In the genomic region with DNA sequence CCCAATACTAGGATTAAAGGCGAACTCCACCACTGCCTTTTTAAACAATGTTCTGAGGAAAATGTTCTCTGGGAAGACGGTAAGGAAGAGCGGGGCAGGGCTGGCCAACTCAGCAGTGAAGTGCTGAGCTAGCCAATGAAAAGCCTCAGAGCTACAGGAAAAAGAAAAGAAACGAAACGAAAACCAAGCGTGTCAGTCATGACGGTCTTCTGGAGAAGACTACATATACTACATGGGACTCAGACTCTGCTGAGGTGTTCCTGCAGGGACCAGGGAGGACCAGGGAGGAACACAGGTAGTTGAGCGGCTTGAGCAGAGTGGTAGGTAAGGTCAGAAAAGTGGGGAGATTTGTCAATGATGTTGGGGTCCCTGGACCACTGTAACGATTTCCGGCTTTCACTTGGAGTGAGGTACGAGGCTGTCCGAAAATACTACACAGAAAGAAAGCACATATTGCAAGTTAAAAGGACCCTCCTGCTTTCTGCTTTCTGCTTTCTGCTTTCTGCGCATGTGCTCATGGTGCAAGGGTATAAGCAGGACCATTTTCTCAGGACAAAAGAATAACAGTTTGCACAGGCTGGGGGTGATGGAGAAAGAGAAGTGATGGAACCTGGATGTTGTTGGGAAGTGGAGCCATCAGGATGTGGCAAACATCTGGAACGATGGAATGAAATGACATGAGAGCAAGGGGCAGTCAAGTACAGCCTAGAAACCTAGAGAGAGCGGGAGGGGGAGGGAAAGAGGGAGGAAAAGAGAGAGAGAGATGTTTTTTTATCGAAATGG, we compare ENCODE assay signal across 11 mouse cellular contexts. TPM values are rescaled to one million over a fixed set of nuclear protein-coding genes. Genes with fewer than 3 reads are reported as not detected.
DNase-seq lines count a peak whose midpoint lies in the region; ATAC-seq and TF ChIP-seq lines count a peak whose summit lies in the region.
"Had no signal": no experiment of that assay in that cellular context is flagged by ENCODE, and none has a peak within 500 bp of the region (broad histone marks: within the 10 kb centered on the region; RNA-seq: fewer than 3 reads in every experiment).

No protein-coding gene starts in this region.

- TF ChIP-seq POLR2A in heart, adult 2 months (IDR thresholded peaks at IDR 0.05; ENCODE audit: insufficient read depth, low read depth, low read length) = peak; percentile 65; the same call in 1 of the 2 replicates
- TF ChIP-seq POLR2A in embryonic fibroblast, embryonic 13.5 days (IDR thresholded peaks at IDR 0.05; ENCODE audit: low read depth, low read length) = peak; percentile 47; the same call in 1 of the 2 replicates

- TF ChIP-seq EP300 in heart, adult 2 months (IDR thresholded peaks at IDR 0.05; ENCODE audit: insufficient read depth, low read depth, low read length) = no peak
- no peak for TF ChIP-seq EP300 in liver, postnatal 0 days (IDR thresholded peaks at IDR 0.05; ENCODE audit: low read depth)

- peak; percentile 22 to 28 for DNase-seq in heart, adult 2 months
- no peak for DNase-seq in heart, embryonic 10.5 days (ENCODE audit: low spot score)
- peak; percentile 71 for DNase-seq in CD4-positive helper T cell, adult 2 months (ENCODE audit: low read depth, low spot score)
- DNase-seq in liver, postnatal 0 days = no peak
- DNase-seq in urinary bladder, adult 18-20 months (ENCODE audit: low spot score in 2 of 2) = no peak
- no peak for DNase-seq in hindbrain, postnatal 0 days (ENCODE audit: low spot score)
- no peak for DNase-seq in left cerebral cortex, adult 18-20 months (ENCODE audit: low spot score in 2 of 2)

- 59% methylated on average over 16 of the region's 16 CpGs for WGBS in heart, adult 2 months
- 77% methylated on average over 16 of the region's 16 CpGs for WGBS in heart, embryonic 10.5 days
- WGBS in liver, postnatal 0 days (ENCODE audit: insufficient replicate concordance) = 70% methylated on average over 16 of the region's 16 CpGs
- WGBS in hindbrain, postnatal 0 days = 83% methylated on average over 16 of the region's 16 CpGs

- no peak for ATAC-seq in liver, postnatal 0 days
- ATAC-seq in hindbrain, postnatal 0 days = no peak

- no peaks in the 10 kb centered on the region; the same call in none of the 2 replicates for H3K4me1 ChIP-seq in heart, adult 2 months (ENCODE audit: control insufficient read depth, insufficient read depth, low read length)
- H3K4me1 ChIP-seq in heart, embryonic 10.5 days = peaks cover 3% of the 10 kb centered on the region; the same call in 1 of the 2 replicates
- peaks cover 14% of the 10 kb centered on the region for H3K4me1 ChIP-seq in embryonic fibroblast, embryonic 13.5 days (ENCODE audit: control insufficient read depth, insufficient read depth, low read length)
- H3K4me1 ChIP-seq in liver, postnatal 0 days (ENCODE audit: insufficient read depth) = no peaks in the 10 kb centered on the region
- no peaks in the 10 kb centered on the region for H3K4me1 ChIP-seq in hindbrain, postnatal 0 days (ENCODE audit: insufficient read depth, low read length)
- H3K4me1 ChIP-seq: liver, embryonic 15.5 days had no signal

- peak overlapping the region; percentile 44 for H3K4me2 ChIP-seq in liver, postnatal 0 days (ENCODE audit: low read depth, low read length)
- H3K4me2 ChIP-seq in hindbrain, postnatal 0 days (ENCODE audit: low read depth, low read length) = no peak overlapping the region
- H3K4me2 ChIP-seq: liver, embryonic 15.5 days had no signal

- no peaks in the 10 kb centered on the region for H3K9me3 ChIP-seq in heart, embryonic 10.5 days
- no peaks in the 10 kb centered on the region for H3K9me3 ChIP-seq in liver, postnatal 0 days (ENCODE audit: low read length)
- no peaks in the 10 kb centered on the region for H3K9me3 ChIP-seq in hindbrain, postnatal 0 days (ENCODE audit: low read length)
- H3K9me3 ChIP-seq: G1E; liver, embryonic 15.5 days had no signal

- no peaks in the 10 kb centered on the region for H3K79me2 ChIP-seq in heart, adult 2 months (replicated peaks; ENCODE audit: control insufficient read depth, insufficient read depth, low read length)

- peak overlapping the region; percentile 33 for H3K27ac ChIP-seq in heart, adult 2 months
- H3K27ac ChIP-seq in heart, embryonic 10.5 days = no peak overlapping the region
- peak overlapping the region; percentile 88 for H3K27ac ChIP-seq in embryonic fibroblast, embryonic 13.5 days (ENCODE audit: insufficient read depth, low read length)
- peak overlapping the region; percentile 34; the same call in 1 of the 2 replicates for H3K27ac ChIP-seq in liver, postnatal 0 days (ENCODE audit: low read depth)
- no peak overlapping the region for H3K27ac ChIP-seq in hindbrain, postnatal 0 days
- H3K27ac ChIP-seq: liver, embryonic 15.5 days had no signal

- no peaks in the 10 kb centered on the region for H3K27me3 ChIP-seq in heart, adult 2 months (ENCODE audit: control insufficient read depth, insufficient read depth, low read length)
- no peaks in the 10 kb centered on the region for H3K27me3 ChIP-seq in heart, embryonic 10.5 days (ENCODE audit: insufficient read depth, poor library complexity, severe bottlenecking)
- H3K27me3 ChIP-seq in liver, postnatal 0 days (ENCODE audit: insufficient read depth, low read length) = no peaks in the 10 kb centered on the region
- no peaks in the 10 kb centered on the region for H3K27me3 ChIP-seq in hindbrain, postnatal 0 days (ENCODE audit: insufficient read depth, low read length)
- H3K27me3 ChIP-seq: liver, embryonic 15.5 days had no signal

- H3K9ac ChIP-seq in heart, adult 2 months (ENCODE audit: low read depth, low read length) = peak overlapping the region; percentile 73
- no peak overlapping the region for H3K9ac ChIP-seq in liver, postnatal 0 days (replicated peaks)
- no peak overlapping the region for H3K9ac ChIP-seq in hindbrain, postnatal 0 days (replicated peaks; ENCODE audit: low read length)
- H3K9ac ChIP-seq: liver, embryonic 15.5 days had no signal

- no peaks in the 10 kb centered on the region for H3K36me3 ChIP-seq in heart, adult 2 months (ENCODE audit: control insufficient read depth, insufficient read depth, low read length)
- H3K36me3 ChIP-seq in heart, embryonic 10.5 days = no peaks in the 10 kb centered on the region
- no peaks in the 10 kb centered on the region for H3K36me3 ChIP-seq in liver, postnatal 0 days (replicated peaks; ENCODE audit: insufficient read depth, low read length)
- H3K36me3 ChIP-seq in hindbrain, postnatal 0 days (ENCODE audit: insufficient read depth, low read length) = no peaks in the 10 kb centered on the region
- H3K36me3 ChIP-seq: G1E; liver, embryonic 15.5 days had no signal

- no peak for TF ChIP-seq CTCF in heart, adult 2 months (IDR thresholded peaks at IDR 0.05)
- TF ChIP-seq CTCF in embryonic fibroblast, embryonic 13.5 days (IDR thresholded peaks at IDR 0.05; ENCODE audit: borderline replicate concordance, insufficient read depth, low read length) = no peak
- no peak for TF ChIP-seq CTCF in liver, postnatal 0 days (IDR thresholded peaks at IDR 0.05; ENCODE audit: low read depth)
- no peak for TF ChIP-seq CTCF in hindbrain, postnatal 0 days (IDR thresholded peaks at IDR 0.05; ENCODE audit: low read depth)

- intact Hi-C loops in heart, adult 2 months (cut with DNase I) = no loop called here

- peak overlapping the region; percentile 31; the same call in 1 of the 2 replicates for H3K4me3 ChIP-seq in heart, adult 2 months
- no peak overlapping the region for H3K4me3 ChIP-seq in heart, embryonic 10.5 days
- peak overlapping the region; percentile 32 for H3K4me3 ChIP-seq in embryonic fibroblast, embryonic 13.5 days (ENCODE audit: insufficient read depth, low read length)
- peak overlapping the region; percentile 32 for H3K4me3 ChIP-seq in liver, postnatal 0 days (ENCODE audit: low read depth, low read length)
- H3K4me3 ChIP-seq in hindbrain, postnatal 0 days (ENCODE audit: low read length) = no peak overlapping the region
- H3K4me3 ChIP-seq: liver, embryonic 15.5 days had no signal

RNA-seq across cellular contexts. Expression of a gene that starts 20.4 kb away (rescaled TPM):
- total RNA-seq in heart, adult 2 months (2021) = 10 to 100 TPM; 20.0 to 21.6 TPM
- 10.4 and 17.9 TPM in 2 replicates for polyA plus RNA-seq in heart, adult 2 months (2012; rRNA removed)
- polyA plus RNA-seq in heart, embryonic 10.5 days (2016; fragmentation: Nextera tagmentation; extraction: Ambion mirVana) = 19.4 and 27.1 TPM in 2 replicates
- polyA plus RNA-seq in embryonic fibroblast, embryonic 13.5 days (2011; ENCODE audit: insufficient read length, low read depth, missing spikeins) = 39.8 and 48.8 TPM in 2 replicates
- 11.8 and 13.5 TPM in 2 replicates for polyA plus RNA-seq in liver, postnatal 0 days (2015; fragmentation: Nextera tagmentation; extraction: Ambion mirVana)
- 27.5 and 33.4 TPM in 2 replicates for total RNA-seq in hindbrain, postnatal 0 days (2014; rRNA removed)
- polyA plus RNA-seq in hindbrain, postnatal 0 days (2015; fragmentation: Nextera tagmentation; extraction: Ambion mirVana) = 44.9 and 47.3 TPM in 2 replicates
- 10 to 100 TPM; 35.6 to 39.9 TPM for total RNA-seq in left cerebral cortex, adult 18-20 months (2021)

RNA-seq across cellular contexts. Expression of a gene that starts 21.1 kb away (rescaled TPM):
- not detected for total RNA-seq in heart, adult 2 months (2021)
- polyA plus RNA-seq in heart, adult 2 months (2012; rRNA removed) = not detected in 2 replicates
- not detected in 2 replicates for polyA plus RNA-seq in heart, embryonic 10.5 days (2016; fragmentation: Nextera tagmentation; extraction: Ambion mirVana)
- polyA plus RNA-seq in embryonic fibroblast, embryonic 13.5 days (2011; ENCODE audit: insufficient read length, low read depth, missing spikeins) = not detected in 2 replicates
- polyA plus RNA-seq in liver, postnatal 0 days (2015; fragmentation: Nextera tagmentation; extraction: Ambion mirVana) = not detected in 2 replicates
- total RNA-seq in hindbrain, postnatal 0 days (2014; rRNA removed) = not detected in 2 replicates
- polyA plus RNA-seq in hindbrain, postnatal 0 days (2015; fragmentation: Nextera tagmentation; extraction: Ambion mirVana) = not detected in 2 replicates
- total RNA-seq in left cerebral cortex, adult 18-20 months (2021) = not detected
- total RNA-seq: G1E had no signal
- polyA plus RNA-seq: frontal cortex, adult 2 months; G1E; liver, embryonic 15.5 days had no signal

Comparison
In these comparisons a context has a peak if more than half of its experiments do, and no peak if none do; other contexts are left out.
1. DNase-seq: peak in heart, adult 2 months (2 of 2) and CD4-positive helper T cell, adult 2 months (single experiment); none in heart, embryonic 10.5 days (single experiment), liver, postnatal 0 days (single experiment), urinary bladder, adult 18-20 months (0 of 2), hindbrain, postnatal 0 days (single experiment) and left cerebral cortex, adult 18-20 months (0 of 2).
2. H3K27ac ChIP-seq: peak in heart, adult 2 months (single experiment), embryonic fibroblast, embryonic 13.5 days (single experiment) and liver, postnatal 0 days (single experiment); none in heart, embryonic 10.5 days (single experiment) and hindbrain, postnatal 0 days (single experiment).
3. H3K4me3 ChIP-seq: peak in heart, adult 2 months (single experiment), embryonic fibroblast, embryonic 13.5 days (single experiment) and liver, postnatal 0 days (single experiment); none in heart, embryonic 10.5 days (single experiment) and hindbrain, postnatal 0 days (single experiment).